Mouse (Mus musculus) hematopoietic stem cell, adult 5-6 weeks (primary cell): ENCODE measurements around the gene Krtap4-2. TPM values are rescaled to one million over a fixed set of nuclear protein-coding genes. Genes with fewer than 3 reads are reported as not detected.
"Not testable (repeated sequence)": the region's sequence is repeated elsewhere in the genome, so short reads cannot be mapped to it uniquely, and the experiment has no call there.

Experiments used
- ATAC-seq, 2 experiments: fragments of 125-278 bp in 1 of 2; replicated peaks in 1 of 2; 2 replicates each; pipeline ENCODE4 v1.8.0; 2016 to 2017; ENCODE audit warnings: inconsistent platforms in 2 of 2, mild to moderate bottlenecking in 2 of 2, moderate number of reproducible peaks in 2 of 2, low read depth in 1 of 2, moderate TSS enrichment in 1 of 2; ENCODE audit not compliant: low FRiP score in 2 of 2, poor library complexity in 2 of 2, severe bottlenecking in 2 of 2, insufficient read depth in 1 of 2, low TSS enrichment in 1 of 2
- total RNA-seq: library from RNA; stranded (forward); fragments of 172-1452, 232-1000 nt; gene quantifications from 2 replicates; pipeline ENCODE4 v1.2.3, GENCODE M21; 2017

The Krtap4-2 gene
- not detected in 2 replicates for total RNA-seq

DNA sequence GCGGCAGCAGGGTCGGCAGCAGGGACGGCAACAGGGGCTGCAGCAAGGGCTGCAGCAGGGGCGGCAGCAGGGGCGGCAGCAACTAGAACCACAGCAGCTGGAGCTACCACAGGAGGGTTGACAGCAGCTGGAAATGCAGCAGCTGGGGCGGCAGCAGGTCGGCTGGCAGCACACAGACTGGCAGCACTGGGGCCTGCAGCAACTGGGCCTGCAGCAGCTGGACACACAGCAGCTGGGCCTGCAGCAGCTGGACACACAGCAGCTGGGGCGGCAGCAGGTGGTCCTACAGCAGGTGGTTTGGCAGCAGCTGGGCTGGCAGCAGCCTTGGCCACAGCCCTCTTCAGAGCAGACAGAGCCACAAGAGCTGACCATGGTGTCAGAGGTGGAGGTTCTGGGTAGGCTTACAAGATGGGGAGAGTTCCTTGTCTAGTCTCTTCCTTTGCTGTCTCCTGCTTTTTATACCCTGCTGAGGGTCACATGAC is at the start of gene Krtap4-2:
Gene Krtap4-2, minus strand, starts transcription at position 432 of the 482 bp plus-strand sequence.
- no peak for ATAC-seq

DNA sequence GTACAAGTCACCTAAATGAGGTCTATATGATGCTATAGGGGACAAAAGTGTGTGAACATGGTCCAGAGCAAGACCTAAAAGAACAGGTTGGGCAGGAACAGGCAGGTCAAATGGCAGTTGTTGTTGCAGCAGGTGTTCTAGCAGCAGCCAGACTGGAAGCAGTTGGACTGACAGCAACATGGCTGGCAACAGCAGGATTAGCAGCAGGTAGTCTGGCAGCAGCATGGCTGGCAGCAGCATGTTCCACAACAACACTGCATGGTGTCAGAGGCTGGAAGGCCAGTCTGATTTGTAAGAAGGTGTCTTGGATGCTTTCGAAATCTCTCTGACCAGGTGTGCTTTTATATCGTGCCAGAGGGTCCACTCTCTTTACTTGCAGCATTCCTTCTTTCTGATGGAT is 48.6 kb upstream of the Krtap4-2 start:
- ATAC-seq: no peak

GRCm38 (mm10) chr11:99665860-99666259 is 31.0 kb upstream of the Krtap4-2 start, which contains the start of gene Krtap4-6:
Gene Krtap4-6 (minus strand): TSS chr11:99665960.
- ATAC-seq: no peak

- ATAC-seq: no peak
These were observed 27.9 kb upstream of the Krtap4-2 start for GRCm38 (mm10) chr11:99662802-99663201.

- ATAC-seq: no peak
These were observed 24.4 kb upstream of the Krtap4-2 start for GRCm38 (mm10) chr11:99659256-99659655.

- ATAC-seq: not testable (repeated sequence)
These were observed 23.7 kb upstream of the Krtap4-2 start, which contains the start of gene Gm11563 for GRCm38 (mm10) chr11:99658467-99659010. Gene Gm11563 (minus strand): TSS chr11:99658960.

DNA sequence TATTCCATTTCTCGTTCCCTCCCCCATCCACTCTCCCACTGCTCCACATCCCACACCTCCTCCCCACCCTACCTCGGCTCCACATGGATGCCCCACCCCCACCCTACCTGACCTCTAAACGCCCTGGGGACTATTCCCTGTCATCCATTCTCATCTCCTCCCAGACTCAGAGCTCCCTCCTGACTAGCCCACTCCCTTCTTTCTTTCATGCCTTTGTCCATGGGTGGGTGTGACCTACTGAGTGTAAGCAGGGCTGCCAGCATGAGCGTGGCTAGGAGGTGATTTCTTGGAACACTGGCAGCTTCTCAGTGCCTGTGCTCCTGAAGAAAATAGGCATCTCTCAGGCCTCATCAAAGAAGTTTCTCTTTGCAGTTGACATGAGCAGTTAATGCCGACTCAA is 22.2 kb upstream of the Krtap4-2 start:
- ATAC-seq: no peak

GRCm38 (mm10) chr11:99650136-99650535 is 15.3 kb upstream of the Krtap4-2 start, which contains the start of gene Gm11555:
Gene Gm11555 (minus strand): TSS chr11:99650236.
- ATAC-seq: no peak

DNA sequence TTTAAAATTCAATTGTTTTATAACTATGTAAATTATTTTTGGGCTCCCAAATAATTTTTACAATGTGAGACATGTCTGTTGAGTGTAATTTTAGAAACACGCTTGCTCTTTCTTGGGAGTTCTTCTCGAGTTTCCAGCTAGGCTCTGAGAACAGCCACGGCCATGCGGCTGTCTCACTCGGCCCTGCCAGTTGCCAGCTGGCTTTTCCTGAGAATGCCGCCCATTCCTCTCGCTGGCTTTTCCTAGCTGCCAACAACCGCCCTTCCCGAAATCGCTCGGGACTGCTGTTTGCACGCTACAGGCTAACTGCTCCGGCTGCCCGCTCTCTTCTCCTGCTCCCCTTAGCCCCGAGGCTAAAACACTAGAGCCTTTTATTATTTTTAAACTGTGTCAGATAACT is 11.6 kb upstream of the Krtap4-2 start:
- ATAC-seq: no peak

DNA sequence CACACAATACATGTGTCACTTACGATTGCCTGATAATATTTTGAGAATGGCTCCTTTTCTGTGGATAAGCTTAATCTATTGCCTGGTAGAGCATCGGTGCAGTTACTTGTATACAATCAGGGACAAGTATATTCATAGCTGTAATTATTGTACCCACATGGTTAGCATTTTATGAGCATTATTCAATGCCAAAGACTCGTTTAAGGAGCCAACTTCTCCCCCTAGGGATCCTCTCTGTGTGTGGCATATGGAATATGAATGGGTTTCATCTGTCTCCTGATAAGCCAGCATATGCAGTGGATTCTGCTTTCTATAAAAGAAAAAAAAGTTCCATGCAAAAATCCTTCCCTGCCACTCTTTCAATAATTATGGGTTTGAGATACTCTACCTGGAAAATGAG is 9.5 kb upstream of the Krtap4-2 start:
- ATAC-seq: no peak

GRCm38 (mm10) chr11:99643635-99644139 is 8.8 kb upstream of the Krtap4-2 start, which contains the start of gene Krtap4-7:
Gene Krtap4-7 (minus strand): TSS chr11:99644089.
- ATAC-seq: not testable (repeated sequence)

GRCm38 (mm10) chr11:99640926-99641325 is 6.0 kb upstream of the Krtap4-2 start:
- ATAC-seq: no peak

GRCm38 (mm10) chr11:99637086-99637485 is 2.2 kb upstream of the Krtap4-2 start:
- no peak for ATAC-seq

GRCm38 (mm10) chr11:99633293-99633692 is 1.6 kb downstream of the Krtap4-2 start:
- ATAC-seq: no peak

DNA sequence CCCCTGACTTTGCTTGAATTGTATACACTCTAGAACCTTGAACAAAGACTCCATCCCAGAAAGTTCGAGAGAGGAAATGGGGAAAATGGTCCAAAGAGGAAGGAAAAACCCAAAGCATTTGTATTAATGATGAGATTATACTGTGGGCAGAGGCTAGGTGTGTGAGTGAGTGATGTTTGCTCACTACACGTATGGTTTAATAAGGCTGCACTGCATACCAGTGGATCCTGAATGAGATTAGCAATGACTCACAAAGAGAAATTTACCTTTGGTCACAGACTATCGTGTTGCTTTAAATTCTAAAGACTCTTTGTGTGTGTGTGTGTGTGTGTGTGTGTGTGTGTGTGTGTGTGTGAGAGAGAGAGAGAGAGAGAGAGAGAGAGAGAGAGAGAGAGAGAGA is 4.0 kb downstream of the Krtap4-2 start:
- no peak for ATAC-seq

GRCm38 (mm10) chr11:99628138-99628537 is 6.7 kb downstream of the Krtap4-2 start, which contains the start of gene Krtap4-1:
Gene Krtap4-1 (minus strand): TSS chr11:99628238.
- no peak for ATAC-seq

GRCm38 (mm10) chr11:99620335-99620734 is 14.5 kb downstream of the Krtap4-2 start, which contains the start of gene Gm11562:
Gene Gm11562 (minus strand): TSS chr11:99620435.
- no peak for ATAC-seq

- ATAC-seq: no peak
These were observed 20.0 kb downstream of the Krtap4-2 start, which contains the start of gene Krtap2-4 for GRCm38 (mm10) chr11:99614796-99615363. Gene Krtap2-4 (minus strand): TSS chr11:99614846.
